Mouse (Mus musculus): ENCODE results near the gene Plbd1. TPM values are rescaled to one million over a fixed set of nuclear protein-coding genes. Genes with fewer than 3 reads are reported as not detected.

Plbd1 gene
- polyA plus RNA-seq, 1 experiment, result 37.1 TPM

- no peak overlapping the region for H3K4me3 ChIP-seq (ENCODE audit: control insufficient read depth, insufficient read depth, low read length)
- 92% methylated on average over 5 of the region's 5 CpGs for WGBS
- H3K27ac ChIP-seq (ENCODE audit: control insufficient read depth, insufficient read depth, low read length), result no peak overlapping the region
- no peak for TF ChIP-seq CTCF (IDR thresholded peaks at IDR 0.05; ENCODE audit: borderline replicate concordance, control insufficient read depth, extremely low read depth, insufficient read depth, low read length, poor library complexity)
- no peak for TF ChIP-seq POLR2A (IDR thresholded peaks at IDR 0.05; ENCODE audit: control insufficient read depth, extremely low read depth, insufficient read depth, low read length, poor library complexity)
- H3K4me1 ChIP-seq (replicated peaks; ENCODE audit: control insufficient read depth, insufficient read depth, low read length), result no peaks in the 10 kb centered on the region
- H3K27me3 ChIP-seq (ENCODE audit: control insufficient read depth, insufficient read depth, low read length), result no peaks in the 10 kb centered on the region
- H3K36me3 ChIP-seq (ENCODE audit: control insufficient read depth, insufficient read depth, low read length), result no peaks in the 10 kb centered on the region
- no peak for DNase-seq
Measured at GRCm38 (mm10) chr6:136669274-136669673, 7.5 kb upstream of the Plbd1 start.

DNA sequence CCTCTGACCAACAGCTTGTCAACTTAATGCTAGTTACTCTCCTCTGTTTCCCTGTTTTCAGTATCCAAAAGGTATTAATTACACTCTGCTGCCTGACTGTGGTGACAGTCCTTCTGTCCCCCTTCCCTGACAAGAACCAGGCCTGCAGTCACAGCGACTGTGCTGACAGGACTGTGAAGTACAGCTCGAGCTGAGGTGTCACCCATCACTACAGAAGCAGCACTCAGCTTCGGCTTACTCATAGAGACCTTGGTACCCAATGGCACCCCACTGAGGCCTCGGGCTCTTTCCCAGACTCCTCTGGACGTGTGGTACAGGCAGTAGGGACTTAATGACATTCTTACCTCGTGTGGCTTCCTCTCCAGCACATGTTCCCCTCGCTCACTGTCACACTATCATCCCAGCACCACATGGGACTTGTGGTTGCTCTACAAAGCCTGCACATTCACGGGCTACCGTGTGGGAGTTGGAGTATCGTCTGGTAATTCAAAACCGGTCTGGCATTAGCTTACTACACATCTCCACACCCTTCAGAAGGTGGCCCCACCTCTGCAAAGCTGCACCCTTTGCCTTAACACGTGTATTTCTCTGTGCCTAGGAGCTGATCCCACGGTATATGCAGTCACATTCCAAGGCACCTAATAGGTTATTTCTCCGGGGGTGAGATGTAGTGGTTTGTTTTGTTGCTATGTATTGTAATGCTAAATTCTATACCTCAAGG, 6.7 kb upstream of the Plbd1 start:
- 56% methylated on average over 14 of the region's 14 CpGs for WGBS
- Histone ChIP-seq H3K4me3 (ENCODE audit: control insufficient read depth, insufficient read depth, low read length) (no peak overlapping the region), H3K4me1 (replicated peaks; ENCODE audit: control insufficient read depth, insufficient read depth, low read length) (no peaks in the 10 kb centered on the region), H3K36me3 (ENCODE audit: control insufficient read depth, insufficient read depth, low read length) (no peaks in the 10 kb centered on the region), H3K27me3 (ENCODE audit: control insufficient read depth, insufficient read depth, low read length) (no peaks in the 10 kb centered on the region), H3K27ac (ENCODE audit: control insufficient read depth, insufficient read depth, low read length) (no peak overlapping the region)
- DNase-seq, result no peak
- no peak for TF ChIP-seq POLR2A (IDR thresholded peaks at IDR 0.05; ENCODE audit: control insufficient read depth, extremely low read depth, insufficient read depth, low read length, poor library complexity)
- no peak for TF ChIP-seq CTCF (IDR thresholded peaks at IDR 0.05; ENCODE audit: borderline replicate concordance, control insufficient read depth, extremely low read depth, insufficient read depth, low read length, poor library complexity)

- no peak for DNase-seq
- H3K36me3 ChIP-seq (ENCODE audit: control insufficient read depth, insufficient read depth, low read length), result no peaks in the 10 kb centered on the region
- H3K4me1 ChIP-seq (replicated peaks; ENCODE audit: control insufficient read depth, insufficient read depth, low read length), result peaks cover 3% of the 10 kb centered on the region; the same call in 1 of the 2 replicates
- H3K27ac ChIP-seq (ENCODE audit: control insufficient read depth, insufficient read depth, low read length), result no peak overlapping the region
- H3K4me3 ChIP-seq (ENCODE audit: control insufficient read depth, insufficient read depth, low read length), result no peak overlapping the region
- H3K27me3 ChIP-seq (ENCODE audit: control insufficient read depth, insufficient read depth, low read length), result peaks cover 3% of the 10 kb centered on the region; the same call in 1 of the 2 replicates
- TF ChIP-seq CTCF (IDR thresholded peaks at IDR 0.05; ENCODE audit: borderline replicate concordance, control insufficient read depth, extremely low read depth, insufficient read depth, low read length, poor library complexity) (no peak), POLR2A (IDR thresholded peaks at IDR 0.05; ENCODE audit: control insufficient read depth, extremely low read depth, insufficient read depth, low read length, poor library complexity) (no peak)
- 65% methylated on average over 11 of the region's 11 CpGs for WGBS
Measured at GRCm38 (mm10) chr6:136662063-136662462, 335 bp upstream of the Plbd1 start.

GRCm38 (mm10) chr6:136660831-136661705, 660 bp downstream of the Plbd1 start:
- no peak for DNase-seq
- Histone ChIP-seq H3K4me1 (replicated peaks; ENCODE audit: control insufficient read depth, insufficient read depth, low read length) (peaks cover 3% of the 10 kb centered on the region; the same call in 1 of the 2 replicates), H3K36me3 (ENCODE audit: control insufficient read depth, insufficient read depth, low read length) (no peaks in the 10 kb centered on the region), H3K27ac (ENCODE audit: control insufficient read depth, insufficient read depth, low read length) (no peak overlapping the region), H3K4me3 (ENCODE audit: control insufficient read depth, insufficient read depth, low read length) (no peak overlapping the region; the same call in 1 of the 2 replicates), H3K27me3 (ENCODE audit: control insufficient read depth, insufficient read depth, low read length) (peaks cover 3% of the 10 kb centered on the region; the same call in 1 of the 2 replicates)
- no peak for TF ChIP-seq CTCF (IDR thresholded peaks at IDR 0.05; ENCODE audit: borderline replicate concordance, control insufficient read depth, extremely low read depth, insufficient read depth, low read length, poor library complexity)
- TF ChIP-seq POLR2A (IDR thresholded peaks at IDR 0.05; ENCODE audit: control insufficient read depth, extremely low read depth, insufficient read depth, low read length, poor library complexity), result no peak
- 39% methylated on average over 34 of the region's 34 CpGs for WGBS

GRCm38 (mm10) chr6:136659226-136659625, 2.5 kb downstream of the Plbd1 start:
- Histone ChIP-seq H3K27ac (ENCODE audit: control insufficient read depth, insufficient read depth, low read length) (no peak overlapping the region), H3K36me3 (ENCODE audit: control insufficient read depth, insufficient read depth, low read length) (no peaks in the 10 kb centered on the region), H3K4me1 (replicated peaks; ENCODE audit: control insufficient read depth, insufficient read depth, low read length) (peaks cover 3% of the 10 kb centered on the region; the same call in 1 of the 2 replicates), H3K4me3 (ENCODE audit: control insufficient read depth, insufficient read depth, low read length) (no peak overlapping the region), H3K27me3 (ENCODE audit: control insufficient read depth, insufficient read depth, low read length) (peaks cover 3% of the 10 kb centered on the region; the same call in 1 of the 2 replicates)
- WGBS, result 78% methylated on average over 9 of the region's 9 CpGs
- TF ChIP-seq POLR2A (IDR thresholded peaks at IDR 0.05; ENCODE audit: control insufficient read depth, extremely low read depth, insufficient read depth, low read length, poor library complexity), result no peak
- TF ChIP-seq CTCF (IDR thresholded peaks at IDR 0.05; ENCODE audit: borderline replicate concordance, control insufficient read depth, extremely low read depth, insufficient read depth, low read length, poor library complexity), result no peak
- no peak for DNase-seq

DNA sequence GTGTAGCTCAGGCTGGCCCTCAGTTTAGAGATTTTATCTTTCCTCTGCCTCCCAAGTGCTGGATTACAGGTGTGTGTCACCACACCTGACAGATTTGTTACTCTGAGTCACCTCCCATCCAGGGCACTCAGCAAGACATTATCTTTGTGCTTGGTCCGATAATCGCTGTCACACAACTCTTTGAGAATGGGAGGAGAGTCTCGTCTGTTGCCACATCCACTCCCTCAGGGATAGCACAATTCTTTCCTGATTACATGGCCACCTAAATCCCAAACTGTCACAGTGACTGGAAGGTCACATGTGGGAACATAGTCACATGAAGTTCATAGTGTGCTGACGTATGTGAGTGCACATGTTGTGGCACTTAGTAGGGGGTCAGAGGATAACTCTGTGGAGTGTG, 3.4 kb downstream of the Plbd1 start:
- DNase-seq, result no peak
- 93% methylated on average over 4 of the region's 4 CpGs for WGBS

More for the DNA sequence above, 3.4 kb downstream of the Plbd1 start:
- H3K36me3 ChIP-seq (ENCODE audit: control insufficient read depth, insufficient read depth, low read length), result no peaks in the 10 kb centered on the region
- peaks cover 3% of the 10 kb centered on the region; the same call in 1 of the 2 replicates for H3K4me1 ChIP-seq (replicated peaks; ENCODE audit: control insufficient read depth, insufficient read depth, low read length)
- no peak overlapping the region for H3K27ac ChIP-seq (ENCODE audit: control insufficient read depth, insufficient read depth, low read length)
- TF ChIP-seq POLR2A (IDR thresholded peaks at IDR 0.05; ENCODE audit: control insufficient read depth, extremely low read depth, insufficient read depth, low read length, poor library complexity) (no peak), CTCF (IDR thresholded peaks at IDR 0.05; ENCODE audit: borderline replicate concordance, control insufficient read depth, extremely low read depth, insufficient read depth, low read length, poor library complexity) (no peak)
- H3K27me3 ChIP-seq (ENCODE audit: control insufficient read depth, insufficient read depth, low read length), result peaks cover 3% of the 10 kb centered on the region; the same call in 1 of the 2 replicates
- H3K4me3 ChIP-seq (ENCODE audit: control insufficient read depth, insufficient read depth, low read length), result no peak overlapping the region
